In genomic region chr11:53081310-53081709, GRCm38 (mm10) we compare ENCODE assay signal across 22 mouse cellular contexts.
DNase-seq lines count a peak whose midpoint lies in the region; TF ChIP-seq lines count a peak whose summit lies in the region.
"Had no signal": no experiment of that assay in that cellular context is flagged by ENCODE, and none has a peak within 500 bp of the region (broad histone marks: within the 10 kb centered on the region; RNA-seq: fewer than 3 reads in every experiment).

No protein-coding gene starts in this region.

- H3K36me3 ChIP-seq in kidney, adult 2 months (ENCODE audit: control insufficient read depth, insufficient read depth, low read length), result no peaks in the 10 kb centered on the region
- H3K36me3 ChIP-seq: embryonic facial prominence, embryonic 10.5 days; embryonic facial prominence, embryonic 13.5 days; forebrain, embryonic 12.5 days; forebrain, embryonic 15.5 days; G1E; hindbrain, embryonic 15.5 days had no signal

- H3K4me1 ChIP-seq in kidney, adult 2 months (ENCODE audit: control insufficient read depth, insufficient read depth, low read length), result no peaks in the 10 kb centered on the region
- H3K4me1 ChIP-seq: embryonic facial prominence, embryonic 10.5 days; embryonic facial prominence, embryonic 13.5 days; forebrain, embryonic 12.5 days; forebrain, embryonic 15.5 days; hindbrain, embryonic 15.5 days had no signal

- no peak overlapping the region for H3K4me3 ChIP-seq in kidney, adult 2 months (ENCODE audit: insufficient read depth, low read depth, low read length)
- H3K4me3 ChIP-seq: embryonic facial prominence, embryonic 10.5 days; embryonic facial prominence, embryonic 13.5 days; erythroblast, embryonic 14.5 days; forebrain, embryonic 12.5 days; forebrain, embryonic 15.5 days; hindbrain, embryonic 15.5 days had no signal

- H3K27ac ChIP-seq in kidney, adult 2 months (ENCODE audit: insufficient read depth, low read depth, low read length), result no peak overlapping the region
- H3K27ac ChIP-seq: embryonic facial prominence, embryonic 10.5 days; embryonic facial prominence, embryonic 13.5 days; forebrain, embryonic 12.5 days; forebrain, embryonic 15.5 days; hindbrain, embryonic 15.5 days had no signal

- intact Hi-C loops in gastrocnemius, postnatal 14 days (cut with DNase I; ENCODE audit: low total_unique reads), result loop anchor here (10.0 kb wide), 1 partner anchor 173 kb away; no protein-coding TSS in a partner anchor
- intact Hi-C loops in heart, postnatal 14 days (cut with DNase I), result no loop called here

- TF ChIP-seq CTCF in kidney, adult 2 months (conservative IDR thresholded peaks at IDR 0.05; ENCODE audit: insufficient read depth, insufficient read length, low read depth, low read length), result no peak

- no peak for TF ChIP-seq POLR2A in kidney, adult 2 months (IDR thresholded peaks at IDR 0.05; ENCODE audit: low read depth, low read length)

- H3K27me3 ChIP-seq in kidney, adult 2 months (replicated peaks; ENCODE audit: control insufficient read depth, insufficient read depth, low read length), result no peaks in the 10 kb centered on the region
- H3K27me3 ChIP-seq: embryonic facial prominence, embryonic 13.5 days; forebrain, embryonic 15.5 days; hindbrain, embryonic 15.5 days had no signal

- WGBS in kidney, adult 2 months, result 63% methylated on average over 6 of the region's 6 CpGs

- DNase-seq in gastrocnemius, adult 18-20 months (ENCODE audit: low spot score), result peak; percentile 55
- DNase-seq in gastrocnemius, postnatal 14 days, result no peak
- peak; percentile 88 for DNase-seq in heart, adult 11 months
- DNase-seq in heart, postnatal 14 days, result no peak
- peak; percentile 31 for DNase-seq in kidney, adult 2 months
- no peak for DNase-seq in kidney, adult 9 months
- DNase-seq in left cerebral cortex, adult 9 months (ENCODE audit: low spot score in 2 of 2), result no peak
- DNase-seq: adrenal gland, postnatal 25 days; B cell, adult 2 months; cerebellum, adult 11-12 months; cerebellum, adult 8-10 months; cerebellum, postnatal 36 days; embryo, embryonic 11 days; heart, postnatal 4 days; kidney, adult 8-10 months had no signal

Comparison
In these comparisons a context has a peak if more than half of its experiments do, and no peak if none do; other contexts are left out.
1. DNase-seq: peak in gastrocnemius, adult 18-20 months (single experiment), heart, adult 11 months (single experiment) and kidney, adult 2 months (single experiment); none in gastrocnemius, postnatal 14 days (single experiment), heart, postnatal 14 days (0 of 2), kidney, adult 9 months (single experiment) and left cerebral cortex, adult 9 months (0 of 2).